ENCODE assay signal across 8 mouse cellular contexts in genomic region chr7:127027885-127028284, GRCm38 (mm10). TPM values are rescaled to one million over a fixed set of nuclear protein-coding genes. Genes with fewer than 3 reads are reported as not detected.
DNase-seq lines count a peak whose midpoint lies in the region; ATAC-seq and TF ChIP-seq lines count a peak whose summit lies in the region.

No protein-coding gene starts in this region.

- H3K4me3 ChIP-seq in heart, embryonic 12.5 days, result peak overlapping the region; percentile 94
- peak overlapping the region; percentile 88 for H3K4me3 ChIP-seq in ES-Bruce4 (ENCODE audit: low read depth, low read length)
- peak overlapping the region; percentile 94 for H3K4me3 ChIP-seq in forebrain, embryonic 13.5 days
- peak overlapping the region; percentile 92 for H3K4me3 ChIP-seq in liver, embryonic 16.5 days (ENCODE audit: low read depth, low read length)

- TF ChIP-seq POLR2A in ES-Bruce4 (IDR thresholded peaks at IDR 0.05; ENCODE audit: insufficient read depth, low read length), result no peak

- no peak for TF ChIP-seq EP300 in ES-Bruce4 (IDR thresholded peaks at IDR 0.05; ENCODE audit: insufficient read depth, low read depth, low read length)

- H3K9ac ChIP-seq in heart, embryonic 12.5 days, result peak overlapping the region; percentile 97
- H3K9ac ChIP-seq in ES-Bruce4 (ENCODE audit: low read depth, poor library complexity, severe bottlenecking), result peak overlapping the region; percentile 92
- peak overlapping the region; percentile 69 for H3K9ac ChIP-seq in forebrain, embryonic 13.5 days
- H3K9ac ChIP-seq in liver, embryonic 16.5 days (ENCODE audit: low read depth, low read length), result peak overlapping the region; percentile 98

- H3K9me3 ChIP-seq in heart, embryonic 12.5 days (replicated peaks), result no peaks in the 10 kb centered on the region
- no peaks in the 10 kb centered on the region for H3K9me3 ChIP-seq in ES-Bruce4 (replicated peaks; ENCODE audit: control insufficient read depth, insufficient read depth, low read length, poor library complexity, severe bottlenecking)
- no peaks in the 10 kb centered on the region for H3K9me3 ChIP-seq in forebrain, embryonic 13.5 days (replicated peaks)
- H3K9me3 ChIP-seq in liver, embryonic 16.5 days (replicated peaks; ENCODE audit: control insufficient read depth, low read length), result no peaks in the 10 kb centered on the region

- H3K4me1 ChIP-seq in heart, embryonic 12.5 days (replicated peaks), result peaks cover 32% of the 10 kb centered on the region
- no peaks in the 10 kb centered on the region for H3K4me1 ChIP-seq in ES-Bruce4 (ENCODE audit: control insufficient read depth, insufficient read depth, low read length)
- peaks cover 33% of the 10 kb centered on the region for H3K4me1 ChIP-seq in forebrain, embryonic 13.5 days
- peaks cover 49% of the 10 kb centered on the region for H3K4me1 ChIP-seq in liver, embryonic 16.5 days (ENCODE audit: control insufficient read depth, low read depth, low read length)

- WGBS in heart, embryonic 12.5 days, result 70% methylated on average over 8 of the region's 8 CpGs
- WGBS in forebrain, embryonic 13.5 days, result 58% methylated on average over 8 of the region's 8 CpGs
- 63% methylated on average over 8 of the region's 8 CpGs for WGBS in liver, embryonic 16.5 days (ENCODE audit: insufficient replicate concordance)

- H3K27me3 ChIP-seq in heart, embryonic 12.5 days (replicated peaks), result no peaks in the 10 kb centered on the region
- H3K27me3 ChIP-seq in ES-Bruce4 (ENCODE audit: control insufficient read depth, insufficient read depth, low read length, poor library complexity, severe bottlenecking), result no peaks in the 10 kb centered on the region
- H3K27me3 ChIP-seq in forebrain, embryonic 13.5 days, result no peaks in the 10 kb centered on the region
- H3K27me3 ChIP-seq in liver, embryonic 16.5 days (ENCODE audit: control insufficient read depth, insufficient read depth, low read depth, low read length), result no peaks in the 10 kb centered on the region

- ATAC-seq in heart, embryonic 12.5 days (ENCODE audit: insufficient number of reproducible peaks, low FRiP score), result no peak
- ATAC-seq in forebrain, embryonic 13.5 days, result peak; percentile 7
- no peak for ATAC-seq in liver, embryonic 16.5 days (ENCODE audit: low read depth)
- ATAC-seq in inflammation-experienced regulatory T-cells, adult 6 months, result no peak

- H3K4me2 ChIP-seq in heart, embryonic 12.5 days, result peak overlapping the region; percentile 97
- peak overlapping the region; percentile 74 for H3K4me2 ChIP-seq in forebrain, embryonic 13.5 days
- peak overlapping the region; percentile 97 for H3K4me2 ChIP-seq in liver, embryonic 16.5 days (ENCODE audit: low read depth, low read length)

- peak overlapping the region; percentile 99 for H3K27ac ChIP-seq in heart, embryonic 12.5 days (ENCODE audit: poor library complexity, severe bottlenecking)
- peak overlapping the region; percentile 79 for H3K27ac ChIP-seq in ES-Bruce4 (ENCODE audit: insufficient read depth, low read length)
- H3K27ac ChIP-seq in forebrain, embryonic 13.5 days, result peak overlapping the region; percentile 99
- H3K27ac ChIP-seq in liver, embryonic 16.5 days (ENCODE audit: low read length), result peak overlapping the region; percentile 97

- TF ChIP-seq CTCF in ES-Bruce4 (IDR thresholded peaks at IDR 0.05; ENCODE audit: low read depth, low read length), result no peak

- peaks cover 73% of the 10 kb centered on the region for H3K36me3 ChIP-seq in heart, embryonic 12.5 days
- peaks cover 60% of the 10 kb centered on the region for H3K36me3 ChIP-seq in ES-Bruce4 (ENCODE audit: control insufficient read depth, insufficient read depth, low read length, poor library complexity, severe bottlenecking)
- H3K36me3 ChIP-seq in forebrain, embryonic 13.5 days (ENCODE audit: poor library complexity, severe bottlenecking), result peaks cover 61% of the 10 kb centered on the region
- H3K36me3 ChIP-seq in liver, embryonic 16.5 days (ENCODE audit: control insufficient read depth, insufficient read depth), result peaks cover 60% of the 10 kb centered on the region

- no peak for DNase-seq in heart, adult 9 months (ENCODE audit: low spot score in 2 of 2)
- no peak for DNase-seq in urinary bladder, postnatal 10 days (ENCODE audit: low spot score)
- no peak for DNase-seq in thymus, postnatal 4 days

RNA-seq across cellular contexts. Expression of gene Maz, which starts 1.0 kb away (rescaled TPM):
- 59.8 and 60.4 TPM in 2 replicates for polyA plus RNA-seq in heart, embryonic 12.5 days (2016; fragmentation: Nextera tagmentation; extraction: Ambion mirVana)
- polyA plus RNA-seq in ES-Bruce4 (2011; ENCODE audit: insufficient read depth, insufficient read length, low read depth, missing spikeins), result 117 and 123 TPM in 2 replicates
- polyA plus RNA-seq in forebrain, embryonic 13.5 days (2015; fragmentation: Nextera tagmentation; extraction: Ambion mirVana), result 63.9 and 65.8 TPM in 2 replicates
- polyA plus RNA-seq in liver, embryonic 16.5 days (2015; fragmentation: Nextera tagmentation; extraction: Ambion mirVana), result 19.5 and 20.9 TPM in 2 replicates
- 10 to 100 TPM; 18.6 to 22.4 (median 21.4) TPM for polyA plus RNA-seq in inflammation-experienced regulatory T-cells, adult 6 months (2017; shearing (Covaris generic))

RNA-seq across cellular contexts. Expression of gene Prrt2, which starts 6.9 kb away (rescaled TPM):
- polyA plus RNA-seq in heart, embryonic 12.5 days (2016; fragmentation: Nextera tagmentation; extraction: Ambion mirVana), result 1.9 and 3.3 TPM in 2 replicates
- polyA plus RNA-seq in ES-Bruce4 (2011; ENCODE audit: insufficient read depth, insufficient read length, low read depth, missing spikeins), result 3.5 and 6.7 TPM in 2 replicates
- polyA plus RNA-seq in forebrain, embryonic 13.5 days (2015; fragmentation: Nextera tagmentation; extraction: Ambion mirVana), result 6.8 and 8.3 TPM in 2 replicates
- polyA plus RNA-seq in liver, embryonic 16.5 days (2015; fragmentation: Nextera tagmentation; extraction: Ambion mirVana), result 0.24 and 0.67 TPM in 2 replicates
- 1 to 10 TPM in 1 of 3 experiments, under 1 TPM in 1, not detected in 1; 0.97 to 1.1 TPM for polyA plus RNA-seq in inflammation-experienced regulatory T-cells, adult 6 months (2017; shearing (Covaris generic))

RNA-seq across cellular contexts. Expression of gene Gm42742, which starts 7.0 kb away (rescaled TPM):
- polyA plus RNA-seq in heart, embryonic 12.5 days (2016; fragmentation: Nextera tagmentation; extraction: Ambion mirVana), result 50.8 and 60.9 TPM in 2 replicates
- 2.2 and 23.9 TPM in 2 replicates for polyA plus RNA-seq in ES-Bruce4 (2011; ENCODE audit: insufficient read depth, insufficient read length, low read depth, missing spikeins)
- 41.1 and 88.0 TPM in 2 replicates for polyA plus RNA-seq in forebrain, embryonic 13.5 days (2015; fragmentation: Nextera tagmentation; extraction: Ambion mirVana)
- polyA plus RNA-seq in liver, embryonic 16.5 days (2015; fragmentation: Nextera tagmentation; extraction: Ambion mirVana), result 10.7 and 17.7 TPM in 2 replicates
- polyA plus RNA-seq in inflammation-experienced regulatory T-cells, adult 6 months (2017; shearing (Covaris generic)), result 10 to 100 TPM; 42.5 to 62.2 (median 46.4) TPM

RNA-seq across cellular contexts. Expression of gene Pagr1a, which starts 10.7 kb away (rescaled TPM):
- polyA plus RNA-seq in heart, embryonic 12.5 days (2016; fragmentation: Nextera tagmentation; extraction: Ambion mirVana), result 19.3 and 31.4 TPM in 2 replicates
- polyA plus RNA-seq in ES-Bruce4 (2011; ENCODE audit: insufficient read depth, insufficient read length, low read depth, missing spikeins), result 12.7 and 27.9 TPM in 2 replicates
- polyA plus RNA-seq in forebrain, embryonic 13.5 days (2015; fragmentation: Nextera tagmentation; extraction: Ambion mirVana), result 41.7 and 74.5 TPM in 2 replicates
- 17.2 and 24.3 TPM in 2 replicates for polyA plus RNA-seq in liver, embryonic 16.5 days (2015; fragmentation: Nextera tagmentation; extraction: Ambion mirVana)
- polyA plus RNA-seq in inflammation-experienced regulatory T-cells, adult 6 months (2017; shearing (Covaris generic)), result 10 to 100 TPM; 34.7 to 44.5 (median 42.6) TPM

RNA-seq across cellular contexts. Expression of gene Pagr1b, which starts 11.6 kb away (rescaled TPM):
- polyA plus RNA-seq in heart, embryonic 12.5 days (2016; fragmentation: Nextera tagmentation; extraction: Ambion mirVana), result not detected in 2 replicates
- polyA plus RNA-seq in ES-Bruce4 (2011; ENCODE audit: insufficient read depth, insufficient read length, low read depth, missing spikeins), result 22.1 and 26.6 TPM in 2 replicates
- 0.65 and 1.0 TPM in 2 replicates for polyA plus RNA-seq in forebrain, embryonic 13.5 days (2015; fragmentation: Nextera tagmentation; extraction: Ambion mirVana)
- polyA plus RNA-seq in liver, embryonic 16.5 days (2015; fragmentation: Nextera tagmentation; extraction: Ambion mirVana), result not detected in 2 replicates
- not detected for polyA plus RNA-seq in inflammation-experienced regulatory T-cells, adult 6 months (2017; shearing (Covaris generic))
